Mouse (Mus musculus): ENCODE data around the gene Rap2b. TPM values are rescaled to one million over a fixed set of nuclear protein-coding genes. Genes with fewer than 3 reads are reported as not detected.

Rap2b gene
- 0.92 and 1.0 TPM in 2 replicates for total RNA-seq (2014; rRNA removed)
- polyA plus RNA-seq (2012; rRNA removed), result 0.46 and 0.71 TPM in 2 replicates

GRCm38 (mm10) chr3:61361338-61361737 lies at the start of gene Rap2b:
Gene Rap2b (plus strand): TSS chr3:61361638.
- no peaks in the 10 kb centered on the region for H3K79me2 ChIP-seq (ENCODE audit: control insufficient read depth, insufficient read depth, low read length)

GRCm38 (mm10) chr3:61315002-61315401 lies 46.4 kb upstream of the Rap2b start:
- Histone ChIP-seq H3K4me3 (ENCODE audit: insufficient read depth, low read depth, low read length) (no peak overlapping the region), H3K27me3 (ENCODE audit: control insufficient read depth, insufficient read depth, low read length) (no peaks in the 10 kb centered on the region), H3K36me3 (ENCODE audit: control insufficient read depth, insufficient read depth, low read length) (no peaks in the 10 kb centered on the region), H3K4me1 (ENCODE audit: control insufficient read depth, insufficient read depth, low read length) (no peaks in the 10 kb centered on the region), H3K9ac (ENCODE audit: low read depth, low read length) (no peak overlapping the region), H3K27ac (replicated peaks; ENCODE audit: insufficient read depth, low read depth, low read length) (no peak overlapping the region), H3K79me2 (ENCODE audit: control insufficient read depth, insufficient read depth, low read length) (no peaks in the 10 kb centered on the region)
- TF ChIP-seq POLR2A (IDR thresholded peaks at IDR 0.05; ENCODE audit: extremely low read depth, insufficient read depth, low read length) (no peak), CTCF (IDR thresholded peaks at IDR 0.05; ENCODE audit: low read depth, low read length) (no peak)
- no peak for DNase-seq (ENCODE audit: extremely low read depth, low read depth, low spot score)
- 65% methylated on average over 2 of the region's 2 CpGs for WGBS

More at GRCm38 (mm10) chr3:61361338-61361737, at the start of gene Rap2b:
- TF ChIP-seq CTCF (IDR thresholded peaks at IDR 0.05; ENCODE audit: low read depth, low read length), result no peak
- TF ChIP-seq POLR2A (IDR thresholded peaks at IDR 0.05; ENCODE audit: extremely low read depth, insufficient read depth, low read length), result no peak
- DNase-seq (ENCODE audit: extremely low read depth, low read depth, low spot score), result no peak
- no peaks in the 10 kb centered on the region for H3K36me3 ChIP-seq (ENCODE audit: control insufficient read depth, insufficient read depth, low read length)
- no peak within 1 kb of the TSS for H3K27ac ChIP-seq (replicated peaks; ENCODE audit: insufficient read depth, low read depth, low read length)
- H3K27me3 ChIP-seq (ENCODE audit: control insufficient read depth, insufficient read depth, low read length), result no peaks in the 10 kb centered on the region
- no peak within 1 kb of the TSS for H3K9ac ChIP-seq (ENCODE audit: low read depth, low read length)
- no peak within 1 kb of the TSS for H3K4me3 ChIP-seq (ENCODE audit: insufficient read depth, low read depth, low read length)
- peaks cover 8% of the 10 kb centered on the region for H3K4me1 ChIP-seq (ENCODE audit: control insufficient read depth, insufficient read depth, low read length)
- WGBS, result 85% methylated on average over 1 of the region's 1 CpGs

DNA sequence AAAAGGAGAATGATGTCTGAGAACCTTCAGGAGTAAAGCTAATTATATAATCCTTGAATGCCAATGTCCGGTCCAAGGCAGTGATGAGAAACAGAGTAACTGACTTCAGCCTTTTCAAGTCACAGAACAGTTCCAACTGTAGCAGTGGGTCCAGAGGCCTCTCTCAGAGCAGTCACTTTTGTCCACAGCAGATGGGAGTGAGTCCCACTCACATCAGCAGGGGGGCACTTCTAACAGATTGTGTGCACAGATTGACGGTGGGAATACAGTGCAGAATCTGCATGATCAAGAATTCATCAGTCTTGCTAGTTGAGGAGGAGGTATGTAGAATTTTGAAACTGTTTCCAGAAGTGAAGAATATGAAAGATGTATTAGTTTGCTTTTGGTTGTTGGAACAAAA lies 41.4 kb upstream of the Rap2b start:
- H3K79me2 ChIP-seq (ENCODE audit: control insufficient read depth, insufficient read depth, low read length), result no peaks in the 10 kb centered on the region
- H3K9ac ChIP-seq (ENCODE audit: low read depth, low read length), result no peak overlapping the region
- DNase-seq (ENCODE audit: extremely low read depth, low read depth, low spot score), result no peak
- WGBS, result 85% methylated on average over 2 of the region's 2 CpGs
- no peaks in the 10 kb centered on the region for H3K4me1 ChIP-seq (ENCODE audit: control insufficient read depth, insufficient read depth, low read length)
- no peak overlapping the region for H3K4me3 ChIP-seq (ENCODE audit: insufficient read depth, low read depth, low read length)
- no peak overlapping the region for H3K27ac ChIP-seq (replicated peaks; ENCODE audit: insufficient read depth, low read depth, low read length)
- H3K27me3 ChIP-seq (ENCODE audit: control insufficient read depth, insufficient read depth, low read length), result no peaks in the 10 kb centered on the region
- H3K36me3 ChIP-seq (ENCODE audit: control insufficient read depth, insufficient read depth, low read length), result no peaks in the 10 kb centered on the region
- TF ChIP-seq CTCF (IDR thresholded peaks at IDR 0.05; ENCODE audit: low read depth, low read length) (no peak), POLR2A (IDR thresholded peaks at IDR 0.05; ENCODE audit: extremely low read depth, insufficient read depth, low read length) (no peak)

GRCm38 (mm10) chr3:61321632-61322031 lies 39.8 kb upstream of the Rap2b start:
- Histone ChIP-seq H3K27ac (replicated peaks; ENCODE audit: insufficient read depth, low read depth, low read length) (no peak overlapping the region), H3K9ac (ENCODE audit: low read depth, low read length) (no peak overlapping the region), H3K27me3 (ENCODE audit: control insufficient read depth, insufficient read depth, low read length) (no peaks in the 10 kb centered on the region), H3K79me2 (ENCODE audit: control insufficient read depth, insufficient read depth, low read length) (no peaks in the 10 kb centered on the region), H3K4me3 (ENCODE audit: insufficient read depth, low read depth, low read length) (no peak overlapping the region), H3K4me1 (ENCODE audit: control insufficient read depth, insufficient read depth, low read length) (no peaks in the 10 kb centered on the region), H3K36me3 (ENCODE audit: control insufficient read depth, insufficient read depth, low read length) (no peaks in the 10 kb centered on the region)
- TF ChIP-seq POLR2A (IDR thresholded peaks at IDR 0.05; ENCODE audit: extremely low read depth, insufficient read depth, low read length) (no peak), CTCF (IDR thresholded peaks at IDR 0.05; ENCODE audit: low read depth, low read length) (no peak)
- DNase-seq (ENCODE audit: extremely low read depth, low read depth, low spot score), result peak; percentile 15
- 81% methylated on average over 6 of the region's 6 CpGs for WGBS

DNA sequence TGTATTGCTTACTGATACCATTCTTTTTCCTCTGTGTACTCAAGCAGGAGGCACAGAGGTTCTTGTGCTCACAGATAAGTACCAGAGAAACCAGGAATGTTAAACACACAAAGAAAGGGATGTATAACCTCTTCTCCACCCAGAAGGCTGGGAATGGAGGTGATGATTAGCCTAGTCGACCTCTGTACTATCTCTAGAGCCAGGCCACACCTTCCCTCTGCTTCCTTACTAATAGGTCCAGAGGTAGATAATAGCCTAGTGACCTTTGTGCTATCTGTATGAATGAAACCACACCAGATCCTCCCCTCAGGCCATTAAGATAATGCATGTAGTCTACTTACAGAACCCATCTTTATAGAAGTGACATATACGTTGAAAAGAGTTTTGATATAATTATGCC lies 25.2 kb upstream of the Rap2b start:
- Histone ChIP-seq H3K9ac (ENCODE audit: low read depth, low read length) (no peak overlapping the region), H3K36me3 (ENCODE audit: control insufficient read depth, insufficient read depth, low read length) (no peaks in the 10 kb centered on the region), H3K4me3 (ENCODE audit: insufficient read depth, low read depth, low read length) (no peak overlapping the region), H3K4me1 (ENCODE audit: control insufficient read depth, insufficient read depth, low read length) (no peaks in the 10 kb centered on the region), H3K79me2 (ENCODE audit: control insufficient read depth, insufficient read depth, low read length) (no peaks in the 10 kb centered on the region), H3K27me3 (ENCODE audit: control insufficient read depth, insufficient read depth, low read length) (no peaks in the 10 kb centered on the region), H3K27ac (replicated peaks; ENCODE audit: insufficient read depth, low read depth, low read length) (no peak overlapping the region)
- WGBS, result 24% methylated on average over 2 of the region's 2 CpGs
- no peak for TF ChIP-seq CTCF (IDR thresholded peaks at IDR 0.05; ENCODE audit: low read depth, low read length)
- no peak for TF ChIP-seq POLR2A (IDR thresholded peaks at IDR 0.05; ENCODE audit: extremely low read depth, insufficient read depth, low read length)
- DNase-seq (ENCODE audit: extremely low read depth, low read depth, low spot score), result peak; percentile 3

- Histone ChIP-seq H3K27me3 (ENCODE audit: control insufficient read depth, insufficient read depth, low read length) (no peaks in the 10 kb centered on the region), H3K27ac (replicated peaks; ENCODE audit: insufficient read depth, low read depth, low read length) (no peak overlapping the region), H3K4me3 (ENCODE audit: insufficient read depth, low read depth, low read length) (no peak overlapping the region), H3K79me2 (ENCODE audit: control insufficient read depth, insufficient read depth, low read length) (no peaks in the 10 kb centered on the region), H3K9ac (ENCODE audit: low read depth, low read length) (no peak overlapping the region), H3K36me3 (ENCODE audit: control insufficient read depth, insufficient read depth, low read length) (no peaks in the 10 kb centered on the region), H3K4me1 (ENCODE audit: control insufficient read depth, insufficient read depth, low read length) (no peaks in the 10 kb centered on the region)
- 67% methylated on average over 3 of the region's 3 CpGs for WGBS
- no peak for DNase-seq (ENCODE audit: extremely low read depth, low read depth, low spot score)
- no peak for TF ChIP-seq POLR2A (IDR thresholded peaks at IDR 0.05; ENCODE audit: extremely low read depth, insufficient read depth, low read length)
- TF ChIP-seq CTCF (IDR thresholded peaks at IDR 0.05; ENCODE audit: low read depth, low read length), result no peak
Observed at GRCm38 (mm10) chr3:61337230-61337629, 24.2 kb upstream of the Rap2b start.

All from liver, adult 2 months (tissue).